24 mouse cellular contexts compared by ENCODE assay signal in genomic region chr19:57012068-57012467, GRCm38 (mm10). TPM values are rescaled to one million over a fixed set of nuclear protein-coding genes. Genes with fewer than 3 reads are reported as not detected.
DNase-seq lines count a peak whose midpoint lies in the region; ATAC-seq and TF ChIP-seq lines count a peak whose summit lies in the region.
"Had no signal": no experiment of that assay in that cellular context is flagged by ENCODE, and none has a peak within 500 bp of the region (broad histone marks: within the 10 kb centered on the region; RNA-seq: fewer than 3 reads in every experiment).

No protein-coding gene starts in this region.

- dilution Hi-C loops in CH12.LX (cut with MboI; ENCODE audit: extremely low pct_ligation_motif_present, extremely low pct_unique_long_range_greater_than_20kb, low sequenced_read_pairs) = no loop called here

- in situ Hi-C loops in CH12.LX (cut with MboI; ENCODE audit: low pct_ligation_motif_present, low pct_unique_long_range_greater_than_20kb, low sequenced_read_pairs) = no loop called here

- H3K9ac ChIP-seq in CH12.LX (ENCODE audit: insufficient read depth, low read depth) = 0 out of 2 replicates have a peak overlapping the region, but pooled peaks have one; percentile 1
- H3K9ac ChIP-seq in stomach, postnatal 0 days (ENCODE audit: low read length) = no peak overlapping the region
- H3K9ac ChIP-seq in liver, embryonic 11.5 days (ENCODE audit: low read depth, low read length) = no peak overlapping the region
- H3K9ac ChIP-seq: embryonic facial prominence, embryonic 13.5 days; embryonic facial prominence, embryonic 15.5 days; forebrain, embryonic 12.5 days had no signal

- H3K36me3 ChIP-seq in CH12.LX (replicated peaks in 1 of 2; ENCODE audit: control insufficient read depth in 1 of 2, insufficient read depth in 1 of 2, low read length in 1 of 2) = no peaks in the 10 kb centered on the region
- H3K36me3 ChIP-seq in stomach, postnatal 0 days (ENCODE audit: control insufficient read depth, insufficient read depth, low read length) = no peaks in the 10 kb centered on the region
- H3K36me3 ChIP-seq in hindbrain, embryonic 10.5 days = no peaks in the 10 kb centered on the region
- no peaks in the 10 kb centered on the region for H3K36me3 ChIP-seq in liver, embryonic 11.5 days (ENCODE audit: control insufficient read depth, insufficient read depth, low read length)
- H3K36me3 ChIP-seq: embryonic facial prominence, embryonic 13.5 days; embryonic facial prominence, embryonic 15.5 days; forebrain, embryonic 10.5 days; forebrain, embryonic 12.5 days had no signal

- 0 out of 2 replicates have a peak, but pooled peaks have one; percentile 34 for ATAC-seq in stomach, postnatal 0 days (ENCODE audit: low FRiP score, low TSS enrichment)
- ATAC-seq in liver, embryonic 11.5 days (replicated peaks; ENCODE audit: low FRiP score) = no peak
- ATAC-seq: CD4-positive, CD25-positive, alpha-beta regulatory T cell, adult 4 months; forebrain, embryonic 14.5 days; forebrain, embryonic 16.5 days had no signal

- TF ChIP-seq CTCF in CH12.LX (conservative IDR thresholded peaks at IDR 0.05 in 1 of 2, IDR thresholded peaks at IDR 0.05 in 1 of 2; ENCODE audit: low read depth in 2 of 2, low read length in 2 of 2) = no peak
- TF ChIP-seq CTCF in stomach, postnatal 0 days (IDR thresholded peaks at IDR 0.05; ENCODE audit: low read depth) = no peak

- H3K4me3 ChIP-seq in CH12.LX (replicated peaks in 1 of 3; ENCODE audit: low read depth in 2 of 3, low read length in 2 of 3, poor library complexity in 1 of 3) = no peak overlapping the region
- H3K4me3 ChIP-seq in stomach, postnatal 0 days (ENCODE audit: low read depth, low read length) = no peak overlapping the region
- H3K4me3 ChIP-seq in hindbrain, embryonic 10.5 days = no peak overlapping the region
- H3K4me3 ChIP-seq in liver, embryonic 11.5 days (ENCODE audit: low read depth, low read length) = no peak overlapping the region
- H3K4me3 ChIP-seq: embryonic facial prominence, embryonic 13.5 days; embryonic facial prominence, embryonic 15.5 days; erythroblast, embryonic 14.5 days; forebrain, embryonic 10.5 days; forebrain, embryonic 12.5 days had no signal

- DNase-seq in A20 (ENCODE audit: low read depth, low spot score) (peak; percentile 10), CH12.LX (ENCODE audit: extremely low read depth) (peak; percentile 69)
- peak; percentile 38 for DNase-seq in stomach, postnatal 0 days (ENCODE audit: low spot score)
- DNase-seq in hindbrain, embryonic 10.5 days (ENCODE audit: low spot score) = no peak
- no peak for DNase-seq in liver, embryonic 11.5 days (ENCODE audit: low spot score)
- DNase-seq: adrenal gland, adult 2 months; adrenal gland, postnatal 10 days; adrenal gland, postnatal 25 days; cerebellum, adult 11 months; cerebellum, adult 18-20 months; cerebellum, adult 8-10 months; cerebellum, postnatal 14 days; cerebellum, postnatal 36 days; embryo, embryonic 11 days had no signal

- no peak overlapping the region for H3K4me2 ChIP-seq in CH12.LX (ENCODE audit: insufficient read depth, low read depth, poor library complexity, severe bottlenecking)
- no peak overlapping the region for H3K4me2 ChIP-seq in stomach, postnatal 0 days (replicated peaks; ENCODE audit: low read depth)
- no peak overlapping the region for H3K4me2 ChIP-seq in liver, embryonic 11.5 days
- H3K4me2 ChIP-seq: embryonic facial prominence, embryonic 13.5 days; embryonic facial prominence, embryonic 15.5 days; forebrain, embryonic 12.5 days had no signal

- TF ChIP-seq EP300 in CH12.LX (IDR thresholded peaks at IDR 0.05; ENCODE audit: low read length) = peak; percentile 42; the same call in 1 of the 2 replicates
- no peak for TF ChIP-seq EP300 in stomach, postnatal 0 days (optimal IDR thresholded peaks at IDR 0.05)

- 57% methylated on average over 3 of the region's 3 CpGs for WGBS in stomach, postnatal 0 days
- WGBS in hindbrain, embryonic 10.5 days = 81% methylated on average over 3 of the region's 3 CpGs
- WGBS in liver, embryonic 11.5 days = 34% methylated on average over 3 of the region's 3 CpGs

- H3K27ac ChIP-seq in CH12.LX (ENCODE audit: insufficient read depth, low read depth) = peak overlapping the region; percentile 69
- H3K27ac ChIP-seq in stomach, postnatal 0 days (replicated peaks) = no peak overlapping the region
- H3K27ac ChIP-seq in hindbrain, embryonic 10.5 days = no peak overlapping the region
- no peak overlapping the region for H3K27ac ChIP-seq in liver, embryonic 11.5 days (ENCODE audit: low read depth, low read length)
- H3K27ac ChIP-seq: embryonic facial prominence, embryonic 13.5 days; embryonic facial prominence, embryonic 15.5 days; forebrain, embryonic 10.5 days; forebrain, embryonic 12.5 days had no signal

- 0 out of 2 replicates have a peak, but pooled peaks have one; percentile 36 for TF ChIP-seq POLR2A in CH12.LX (IDR thresholded peaks at IDR 0.05; ENCODE audit: low read depth, low read length)

- no peaks in the 10 kb centered on the region for H3K27me3 ChIP-seq in CH12.LX (replicated peaks)
- 0 out of 2 replicates have a peak, but pooled peaks cover 2% of the 10 kb centered on the region for H3K27me3 ChIP-seq in stomach, postnatal 0 days (ENCODE audit: control insufficient read depth, insufficient read depth, low read length)
- peaks cover 45% of the 10 kb centered on the region for H3K27me3 ChIP-seq in hindbrain, embryonic 10.5 days (ENCODE audit: insufficient read depth, poor library complexity, severe bottlenecking)
- H3K27me3 ChIP-seq in liver, embryonic 11.5 days (replicated peaks; ENCODE audit: control insufficient read depth, insufficient read depth, low read length) = peaks cover 22% of the 10 kb centered on the region

- no peaks in the 10 kb centered on the region for H3K9me3 ChIP-seq in CH12.LX (replicated peaks; ENCODE audit: low read length)
- H3K9me3 ChIP-seq in stomach, postnatal 0 days (ENCODE audit: control insufficient read depth, low read length) = no peaks in the 10 kb centered on the region
- H3K9me3 ChIP-seq in hindbrain, embryonic 10.5 days = no peaks in the 10 kb centered on the region
- no peaks in the 10 kb centered on the region for H3K9me3 ChIP-seq in liver, embryonic 11.5 days (ENCODE audit: control insufficient read depth, low read length)
- H3K9me3 ChIP-seq: embryonic facial prominence, embryonic 13.5 days; embryonic facial prominence, embryonic 15.5 days; forebrain, embryonic 10.5 days; forebrain, embryonic 12.5 days had no signal

- no peaks in the 10 kb centered on the region for H3K79me2 ChIP-seq in CH12.LX (replicated peaks; ENCODE audit: control insufficient read depth, extremely low read depth, insufficient read depth, poor library complexity, severe bottlenecking)

- TF ChIP-seq RAD21 in CH12.LX (IDR thresholded peaks at IDR 0.05; ENCODE audit: low read depth, low read length) = no peak

- peaks cover 48 to 77% of the 10 kb centered on the region in 2 experiments for H3K4me1 ChIP-seq in CH12.LX (ENCODE audit: control insufficient read depth in 1 of 2, insufficient read depth in 2 of 2)
- peaks cover 3% of the 10 kb centered on the region; the same call in 1 of the 2 replicates for H3K4me1 ChIP-seq in stomach, postnatal 0 days (replicated peaks; ENCODE audit: control insufficient read depth, insufficient read depth)
- H3K4me1 ChIP-seq in hindbrain, embryonic 10.5 days (replicated peaks) = peaks cover 69% of the 10 kb centered on the region
- H3K4me1 ChIP-seq in liver, embryonic 11.5 days (replicated peaks; ENCODE audit: control insufficient read depth, insufficient read depth, low read length) = peaks cover 4% of the 10 kb centered on the region; the same call in 1 of the 2 replicates

TF ChIP-seq in CH12.LX, 34 proteins besides CTCF, POLR2A, EP300 and RAD21:
- TF ChIP-seq USF1 (IDR thresholded peaks at IDR 0.05; ENCODE audit: low read depth, low read length) (no peak), BHLHE40 (IDR thresholded peaks at IDR 0.05; ENCODE audit: low read depth, low read length) (peak; percentile 65), ELF1 (IDR thresholded peaks at IDR 0.05; ENCODE audit: low read depth, low read length) (peak; percentile 37; the same call in 1 of the 2 replicates), ZNF384 (IDR thresholded peaks at IDR 0.05; ENCODE audit: low read depth, low read length) (peak; percentile 17; the same call in 1 of the 2 replicates), NRF1 (IDR thresholded peaks at IDR 0.05; ENCODE audit: low read depth, low read length) (no peak), MAX (IDR thresholded peaks at IDR 0.05; ENCODE audit: low read length) (0 out of 2 replicates have a peak, but pooled peaks have one; percentile 14), CHD2 (IDR thresholded peaks at IDR 0.05; ENCODE audit: low read length) (peak; percentile 76), HCFC1 (IDR thresholded peaks at IDR 0.05; ENCODE audit: low read depth, low read length) (peak; percentile 33), JUN (IDR thresholded peaks at IDR 0.05; ENCODE audit: insufficient read depth, low read depth, low read length) (0 out of 2 replicates have a peak, but pooled peaks have one; percentile 17), KAT2A (IDR thresholded peaks at IDR 0.05; ENCODE audit: insufficient replicate concordance, low read length) (no peak), TBP (conservative IDR thresholded peaks at IDR 0.05; ENCODE audit: low read depth, low read length) (0 out of 2 replicates have a peak, but pooled peaks have one; percentile 22), TCF12 (IDR thresholded peaks at IDR 0.05; ENCODE audit: low read depth, low read length) (no peak), SIN3A (IDR thresholded peaks at IDR 0.05; ENCODE audit: low read length) (0 out of 2 replicates have a peak, but pooled peaks have one; percentile 18), ETS1 (conservative IDR thresholded peaks at IDR 0.05; ENCODE audit: low read depth, low read length) (peak; percentile 28; the same call in 1 of the 2 replicates), IRF4 (IDR thresholded peaks at IDR 0.05; ENCODE audit: low read depth, low read length) (0 out of 2 replicates have a peak, but pooled peaks have one; percentile 21)

RNA-seq across cellular contexts. Expression of gene Afap1l2, which starts 4.0 kb away (rescaled TPM):
- 2.6 and 3.1 TPM in 2 replicates for total RNA-seq in CH12.LX (2012; rRNA removed)
- total RNA-seq in CH12.LX (2014; rRNA removed) = 0.17 and 0.22 TPM in 2 replicates
- polyA plus RNA-seq in CH12.LX (2012; ENCODE audit: insufficient read length, low read depth) = 0.44 and 0.48 TPM in 2 replicates
- 9.0 and 11.0 TPM in 2 replicates for polyA plus RNA-seq in stomach, postnatal 0 days (2015; fragmentation: Nextera tagmentation; extraction: Ambion mirVana)
- polyA plus RNA-seq in hindbrain, embryonic 10.5 days (2016; fragmentation: Nextera tagmentation; extraction: Ambion mirVana) = 3.8 and 5.9 TPM in 2 replicates
- 1.2 and 1.5 TPM in 2 replicates for polyA plus RNA-seq in liver, embryonic 11.5 days (2014; fragmentation: Nextera tagmentation; extraction: Ambion mirVana)
- total RNA-seq: common myeloid progenitor, adult 5-6 weeks; MEL had no signal
- polyA plus RNA-seq: CD4-positive, CD25-positive, alpha-beta regulatory T cell, adult 4 months; erythroblast, embryonic 14.5 days had no signal

Comparison
In these comparisons a context has a peak if more than half of its experiments do, and no peak if none do; other contexts are left out.
1. DNase-seq: peak in A20 (single experiment), CH12.LX (single experiment) and stomach, postnatal 0 days (single experiment); none in hindbrain, embryonic 10.5 days (single experiment) and liver, embryonic 11.5 days (single experiment).